Mouse (Mus musculus): ENCODE measurements around the gene Scube1. TPM values are rescaled to one million over a fixed set of nuclear protein-coding genes. Genes with fewer than 3 reads are reported as not detected.

Gene Scube1
- total RNA-seq, 2 experiments from 2014 or later: 20.4 to 20.9 TPM

- Histone ChIP-seq H3K27ac (no peak overlapping the region), H3K4me3 (no peak overlapping the region)
- DNase-seq (ENCODE audit: low spot score in 2 of 2): peak in 1 of 2 experiments; percentile 16
- no peak for TF ChIP-seq CTCF (conservative IDR thresholded peaks at IDR 0.05)
Measured at GRCm38 (mm10) chr15:83740676-83741422, 16.0 kb upstream of the Scube1 start.

DNA sequence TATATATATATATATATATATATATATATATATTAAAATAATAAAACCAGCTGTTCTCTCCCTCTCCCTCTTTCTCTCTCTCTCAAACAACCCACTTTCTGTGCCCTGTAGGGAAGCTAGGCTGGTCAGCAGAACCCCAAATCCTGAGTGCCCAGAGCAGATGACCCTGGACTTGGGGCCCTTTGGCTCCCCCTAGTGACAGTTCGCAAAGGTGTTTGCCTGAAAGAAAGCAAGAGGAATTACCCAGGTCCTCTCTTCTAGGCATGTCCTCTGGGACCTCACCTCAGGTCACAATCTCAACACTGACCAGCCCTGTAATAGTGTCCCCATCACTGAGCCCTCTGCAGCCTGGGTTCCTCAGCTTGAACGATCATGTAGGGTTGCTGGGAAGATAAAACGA, 2.8 kb upstream of the Scube1 start:
- peak; percentile 81 for TF ChIP-seq CTCF (conservative IDR thresholded peaks at IDR 0.05)
- H3K27ac ChIP-seq: no peak overlapping the region
- no peak overlapping the region for H3K4me3 ChIP-seq
- DNase-seq (ENCODE audit: low spot score in 2 of 2): peak; percentile 33 to 49

GRCm38 (mm10) chr15:83726741-83727140, 1.9 kb upstream of the Scube1 start:
- Histone ChIP-seq H3K27ac (no peak overlapping the region), H3K4me3 (no peak overlapping the region)
- TF ChIP-seq CTCF (conservative IDR thresholded peaks at IDR 0.05): no peak
- DNase-seq (ENCODE audit: low spot score in 2 of 2): no peak

DNA sequence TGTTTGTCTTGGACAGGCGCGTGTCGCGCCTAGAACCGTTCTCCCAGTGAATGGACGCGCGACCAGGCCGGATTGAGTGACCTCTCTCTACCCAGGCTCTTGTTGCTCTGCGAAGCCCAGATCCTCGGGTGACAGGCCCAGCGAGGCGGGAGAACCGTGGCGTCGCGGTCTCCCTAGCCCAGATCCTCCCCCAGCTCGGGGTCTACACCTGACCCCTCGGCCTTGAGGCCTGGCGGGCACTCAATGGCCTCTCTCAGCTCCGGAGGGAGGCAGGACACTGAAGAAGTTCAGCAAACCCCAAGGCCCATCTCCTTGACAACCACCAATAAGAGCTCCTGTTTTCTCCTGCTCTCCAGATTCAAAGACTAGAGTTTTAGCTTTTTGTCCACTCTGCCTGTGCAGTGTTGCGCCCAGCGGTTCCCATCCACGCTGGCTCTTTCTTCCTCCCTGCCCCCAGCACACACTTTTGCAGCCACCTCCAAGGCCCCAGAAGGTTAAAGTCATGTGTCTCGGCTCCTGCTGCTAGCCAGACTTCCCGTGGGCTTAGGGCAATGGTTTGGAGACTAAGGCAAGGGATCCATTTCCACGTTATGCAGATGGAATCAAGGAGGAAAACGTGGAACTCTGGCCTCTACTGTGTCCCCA, 857 bp upstream of the Scube1 start:
- Histone ChIP-seq H3K4me3 (peak overlapping the region; percentile 57), H3K27ac (no peak overlapping the region)
- TF ChIP-seq CTCF (conservative IDR thresholded peaks at IDR 0.05): no peak
- DNase-seq (ENCODE audit: low spot score in 2 of 2): no peak

DNA sequence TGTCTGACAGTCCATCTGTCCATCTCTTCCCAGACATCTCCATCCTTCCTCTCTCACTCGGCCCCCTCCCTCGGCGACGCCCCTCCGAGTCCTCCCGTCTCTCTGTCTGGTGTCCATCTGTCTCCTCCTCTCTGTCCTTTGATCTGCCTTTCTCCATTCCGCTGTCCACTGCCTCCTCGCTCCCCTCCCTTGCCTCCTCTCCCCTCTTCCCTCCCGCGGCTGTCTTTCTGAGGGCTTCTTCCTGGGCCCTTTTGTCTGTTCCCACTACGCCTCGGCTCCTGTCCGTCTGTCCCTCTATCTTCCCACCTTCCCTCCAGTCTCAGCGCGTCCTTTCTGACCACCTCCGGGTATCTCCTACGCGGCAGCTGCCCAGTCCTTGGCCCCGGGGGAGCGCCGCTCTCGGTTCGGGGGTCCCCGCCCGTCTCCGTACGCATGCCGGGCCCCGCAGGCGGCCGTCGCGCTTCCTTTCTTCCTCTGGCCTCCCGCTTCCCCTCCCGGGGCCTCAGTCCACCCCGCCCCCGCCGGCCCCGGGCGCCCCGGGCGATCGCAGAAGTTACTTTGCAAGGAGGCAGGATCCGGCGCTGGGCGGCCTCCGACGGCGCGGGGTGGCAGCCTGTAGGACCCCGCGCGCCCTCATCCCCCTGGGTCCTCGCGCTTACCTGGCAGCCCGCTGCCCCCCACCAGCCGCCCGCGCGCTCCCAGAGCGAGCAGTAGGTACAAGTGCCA, 498 bp downstream of the Scube1 start:
- H3K4me3 ChIP-seq: peak overlapping the region; percentile 57
- peak overlapping the region; percentile 39; the same call in 1 of the 2 replicates for H3K27ac ChIP-seq
- no peak for TF ChIP-seq CTCF (conservative IDR thresholded peaks at IDR 0.05)
- DNase-seq (ENCODE audit: low spot score in 2 of 2): no peak

GRCm38 (mm10) chr15:83715582-83716228, 9.1 kb downstream of the Scube1 start:
- no peak overlapping the region for H3K27ac ChIP-seq
- no peak for TF ChIP-seq CTCF (conservative IDR thresholded peaks at IDR 0.05)
- DNase-seq (ENCODE audit: low spot score in 2 of 2): no peak
- no peak overlapping the region for H3K4me3 ChIP-seq

GRCm38 (mm10) chr15:83712798-83713197, 12.0 kb downstream of the Scube1 start:
- Histone ChIP-seq H3K4me3 (no peak overlapping the region), H3K27ac (no peak overlapping the region)
- DNase-seq (ENCODE audit: low spot score in 2 of 2): no peak
- no peak for TF ChIP-seq CTCF (conservative IDR thresholded peaks at IDR 0.05)

- Histone ChIP-seq H3K4me3 (no peak overlapping the region), H3K27ac (no peak overlapping the region)
- no peak for DNase-seq (ENCODE audit: low spot score in 2 of 2)
- no peak for TF ChIP-seq CTCF (conservative IDR thresholded peaks at IDR 0.05)
Measured at GRCm38 (mm10) chr15:83712361-83712760, 12.5 kb downstream of the Scube1 start.

GRCm38 (mm10) chr15:83709889-83710774, 14.7 kb downstream of the Scube1 start:
- H3K4me3 ChIP-seq: no peak overlapping the region
- DNase-seq (ENCODE audit: low spot score in 2 of 2): no peak
- TF ChIP-seq CTCF (conservative IDR thresholded peaks at IDR 0.05): no peak
- no peak overlapping the region for H3K27ac ChIP-seq

- H3K27ac ChIP-seq: no peak overlapping the region
- H3K4me3 ChIP-seq: no peak overlapping the region
- no peak for DNase-seq (ENCODE audit: low spot score in 2 of 2)
- TF ChIP-seq CTCF (conservative IDR thresholded peaks at IDR 0.05): no peak
Measured at GRCm38 (mm10) chr15:83706528-83707199, 18.2 kb downstream of the Scube1 start.

- TF ChIP-seq CTCF (conservative IDR thresholded peaks at IDR 0.05): no peak
- DNase-seq (ENCODE audit: low spot score in 2 of 2): no peak
- Histone ChIP-seq H3K4me3 (no peak overlapping the region), H3K27ac (no peak overlapping the region)
Measured at GRCm38 (mm10) chr15:83700593-83700923, 24.3 kb downstream of the Scube1 start.
